Mouse (Mus musculus) natural killer cell, adult 2 months (primary cell): ENCODE data around the gene Slc6a1.

Experiments used
- DNase-seq, 2 experiments: peaks; one replicate each; pipeline ENCODE4 v3.0.0; 2022; ENCODE audit warnings: low spot score in 2 of 2

The Slc6a1 gene

DNA sequence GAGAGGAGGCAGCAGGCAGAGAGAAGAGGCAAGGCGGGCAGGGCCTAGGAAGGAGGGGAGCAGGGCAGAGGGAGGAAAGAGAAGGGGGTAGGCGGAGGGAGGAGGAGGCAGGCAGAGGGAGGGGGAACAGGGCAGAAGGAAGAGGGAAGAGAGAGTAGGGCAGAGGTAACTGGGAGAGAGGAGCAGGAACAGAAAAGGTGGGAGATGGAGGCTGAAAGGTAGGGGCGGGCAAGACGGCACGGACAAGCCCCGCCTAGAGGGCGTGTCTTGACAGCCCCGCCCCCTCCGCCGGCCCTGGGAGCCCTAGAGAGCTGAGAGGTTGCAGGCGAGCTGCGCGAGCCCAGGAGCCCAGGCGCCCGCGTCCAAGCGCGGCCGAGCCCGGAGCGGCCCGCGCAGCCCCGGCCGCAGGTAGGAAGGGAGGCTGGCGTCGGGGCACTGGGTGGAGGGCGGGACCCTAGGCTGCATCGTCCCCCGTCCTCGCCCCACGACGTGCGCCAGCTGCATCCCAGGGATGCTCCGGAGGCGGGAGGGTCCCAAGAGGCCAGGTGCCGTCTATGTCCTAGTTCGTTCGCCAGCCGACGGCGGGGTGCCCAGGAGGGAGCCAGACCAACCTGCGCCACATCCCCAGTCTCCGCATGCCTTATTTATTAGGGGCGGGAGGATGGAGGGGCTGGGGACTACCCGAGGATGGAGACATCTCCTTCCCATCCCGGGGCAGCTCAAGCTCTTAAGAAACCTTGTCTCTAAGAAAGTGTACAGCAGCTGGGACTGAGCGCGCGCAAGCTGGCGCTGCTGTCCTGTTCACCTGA, at the start of gene Slc6a1:
TSS of gene Slc6a1 (plus strand) at position 167 of the 809 bp plus-strand sequence.
- DNase-seq = no peak

- DNase-seq = no peak
Measured at GRCm38 (mm10) chr6:114238892-114239644, 43.4 kb upstream of the Slc6a1 start.

- DNase-seq = no peak
Measured at GRCm38 (mm10) chr6:114245665-114246064, 36.8 kb upstream of the Slc6a1 start.

GRCm38 (mm10) chr6:114250311-114250710, 32.1 kb upstream of the Slc6a1 start:
- DNase-seq = peak; percentile 14 to 26

DNA sequence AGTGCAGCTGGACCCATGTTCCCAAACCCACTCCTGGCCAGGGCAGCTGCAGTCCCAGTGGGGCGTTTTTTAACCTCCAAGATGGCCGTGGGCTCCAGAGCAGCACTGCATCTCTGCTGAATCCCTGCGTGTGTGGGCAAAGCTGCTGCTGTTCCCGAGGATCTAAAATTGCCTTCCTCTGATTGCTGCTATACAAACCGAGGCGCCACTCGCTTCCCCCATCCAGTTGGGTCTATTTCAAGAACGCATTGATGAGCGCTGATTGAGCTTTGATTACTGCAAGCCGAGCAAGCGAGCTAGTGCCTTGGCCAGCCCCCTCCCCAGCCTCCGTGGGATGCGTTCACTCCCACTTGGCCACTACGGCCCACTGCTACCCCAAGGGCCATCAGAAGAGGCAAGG, 27.5 kb upstream of the Slc6a1 start:
- no peak for DNase-seq

GRCm38 (mm10) chr6:114257762-114258361, 24.6 kb upstream of the Slc6a1 start:
- no peak for DNase-seq

DNA sequence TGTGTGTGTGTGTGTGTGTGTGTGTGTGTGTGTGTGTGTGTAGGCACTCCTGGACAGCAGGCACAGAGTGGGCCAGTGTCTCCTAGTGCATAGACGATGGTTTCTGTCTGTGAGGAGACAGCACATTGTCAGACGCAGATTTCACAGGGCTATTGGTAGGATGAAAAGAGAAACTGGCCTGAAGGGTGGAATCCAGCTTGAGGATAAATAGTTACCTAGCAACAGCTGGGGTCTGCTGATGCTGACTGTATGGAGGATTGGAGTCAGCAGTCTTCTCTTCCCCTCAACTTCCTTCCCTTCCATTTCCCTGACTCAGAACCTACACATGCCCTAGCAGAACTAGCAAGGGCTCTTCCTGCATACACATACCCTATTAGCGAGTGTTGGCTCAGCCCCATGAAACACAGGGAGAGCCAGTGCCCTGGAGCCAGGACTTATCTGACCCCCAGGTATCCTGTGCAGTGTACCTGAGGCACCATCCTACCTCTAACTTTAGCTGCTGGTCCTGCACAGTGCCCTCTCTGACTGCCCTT, 23.7 kb upstream of the Slc6a1 start:
- no peak for DNase-seq

DNA sequence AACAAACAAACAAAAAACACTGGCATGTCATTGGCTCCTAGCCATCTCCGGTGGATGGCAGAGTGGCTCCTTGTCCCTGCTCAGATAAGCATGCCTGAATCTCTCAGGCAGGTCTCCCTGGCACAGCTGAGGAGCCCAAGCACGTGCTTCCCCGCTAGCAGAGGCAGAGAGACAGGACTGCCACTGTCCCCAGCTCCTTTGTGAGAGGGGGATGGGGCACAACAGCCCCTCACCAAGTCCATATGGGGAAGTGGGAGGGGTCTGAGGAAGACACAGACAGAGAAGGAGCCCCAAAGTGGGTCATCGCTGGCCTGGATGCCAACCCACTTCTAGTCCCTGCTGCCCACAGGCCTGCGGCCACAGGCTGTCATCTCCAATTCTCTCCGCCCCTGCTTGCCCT, 20.8 kb upstream of the Slc6a1 start:
- DNase-seq = no peak

GRCm38 (mm10) chr6:114264010-114264409, 18.4 kb upstream of the Slc6a1 start:
- no peak for DNase-seq

DNA sequence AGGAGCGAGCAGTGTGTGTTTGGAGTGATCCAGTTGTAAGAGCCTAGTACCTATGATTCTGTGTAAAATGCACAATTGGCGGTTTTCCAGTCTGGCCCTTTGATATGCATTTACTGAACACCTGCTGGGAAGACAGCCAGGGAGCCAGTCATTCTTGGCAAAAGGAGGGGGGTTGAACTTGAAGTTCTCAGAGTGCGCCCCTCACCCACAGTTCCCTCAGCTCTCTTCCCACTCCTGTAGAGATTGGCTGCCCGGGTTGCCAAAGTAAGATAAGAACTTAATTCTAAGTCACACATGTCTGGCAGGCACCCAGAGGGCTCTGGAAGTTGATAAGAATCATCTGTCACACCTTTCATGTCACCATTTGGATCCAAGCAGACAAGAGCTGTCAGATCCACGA, 18.0 kb upstream of the Slc6a1 start:
- no peak for DNase-seq

- no peak for DNase-seq
Measured at GRCm38 (mm10) chr6:114266273-114266672, 16.2 kb upstream of the Slc6a1 start.

DNA sequence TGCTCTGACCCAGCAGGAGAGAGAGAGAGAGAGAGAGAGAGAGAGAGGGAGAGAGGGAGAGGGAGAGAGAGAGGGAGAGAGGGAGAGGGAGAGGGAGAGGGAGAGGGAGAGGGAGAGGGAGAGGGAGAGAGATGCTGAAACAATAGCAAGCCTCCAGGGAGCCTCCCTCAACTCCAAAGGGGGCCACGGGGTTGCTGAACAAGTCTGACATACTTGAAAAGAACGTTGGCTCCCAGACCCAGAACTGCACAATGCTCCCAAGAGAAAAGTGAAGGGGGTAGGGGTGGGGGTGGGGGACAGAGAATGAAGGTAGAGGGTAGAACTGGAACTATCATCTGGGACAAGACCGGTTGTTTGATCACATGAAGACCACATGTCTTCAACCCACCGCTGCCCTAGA, 14.5 kb upstream of the Slc6a1 start:
- DNase-seq = no peak

GRCm38 (mm10) chr6:114269589-114269988, 12.8 kb upstream of the Slc6a1 start:
- DNase-seq = no peak

- no peak for DNase-seq
Measured at GRCm38 (mm10) chr6:114270799-114271198, 11.6 kb upstream of the Slc6a1 start.

DNA sequence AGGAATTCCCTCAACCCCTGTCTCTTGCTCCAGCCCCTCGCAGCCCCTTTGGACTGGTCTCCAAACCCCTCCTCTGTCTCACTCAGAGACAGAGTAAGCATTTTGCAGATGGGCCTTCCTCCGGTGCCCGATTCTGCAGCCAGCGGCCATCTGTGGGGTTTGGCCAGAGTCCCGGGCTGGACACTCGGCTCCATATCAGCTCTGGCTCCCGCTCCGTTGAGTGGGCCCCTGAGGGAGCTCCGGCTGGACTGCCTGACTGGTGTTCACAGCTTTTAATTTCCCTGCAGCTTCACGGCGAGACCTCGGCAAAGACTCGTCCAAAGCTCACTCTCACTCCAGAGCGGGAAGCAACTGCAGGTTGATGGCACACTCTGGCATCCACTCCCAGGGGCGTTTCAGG, 10.2 kb upstream of the Slc6a1 start:
- DNase-seq = no peak

GRCm38 (mm10) chr6:114273997-114274728, 8.3 kb upstream of the Slc6a1 start:
- DNase-seq = no peak

DNA sequence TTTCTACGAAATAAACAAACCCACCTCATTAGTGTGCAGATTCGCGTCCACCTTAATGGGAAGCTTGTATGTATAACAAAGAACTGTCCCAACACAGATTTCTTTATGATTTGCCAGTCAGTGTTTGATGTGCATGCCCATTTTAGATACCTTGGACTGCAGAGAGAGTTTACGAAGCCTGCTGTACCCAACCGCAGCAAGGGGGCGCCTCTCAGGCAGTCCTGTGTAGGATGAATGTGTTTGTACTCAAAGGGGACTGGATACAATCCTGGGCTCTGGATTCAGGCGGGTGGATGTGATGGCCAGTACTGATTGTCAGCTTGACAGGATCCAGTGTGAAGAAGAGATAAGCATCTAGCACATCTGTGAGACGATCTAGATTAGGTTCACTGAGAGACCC, 6.6 kb upstream of the Slc6a1 start:
- no peak for DNase-seq

- DNase-seq = no peak
Measured at GRCm38 (mm10) chr6:114283278-114283770, 889 bp downstream of the Slc6a1 start.

DNA sequence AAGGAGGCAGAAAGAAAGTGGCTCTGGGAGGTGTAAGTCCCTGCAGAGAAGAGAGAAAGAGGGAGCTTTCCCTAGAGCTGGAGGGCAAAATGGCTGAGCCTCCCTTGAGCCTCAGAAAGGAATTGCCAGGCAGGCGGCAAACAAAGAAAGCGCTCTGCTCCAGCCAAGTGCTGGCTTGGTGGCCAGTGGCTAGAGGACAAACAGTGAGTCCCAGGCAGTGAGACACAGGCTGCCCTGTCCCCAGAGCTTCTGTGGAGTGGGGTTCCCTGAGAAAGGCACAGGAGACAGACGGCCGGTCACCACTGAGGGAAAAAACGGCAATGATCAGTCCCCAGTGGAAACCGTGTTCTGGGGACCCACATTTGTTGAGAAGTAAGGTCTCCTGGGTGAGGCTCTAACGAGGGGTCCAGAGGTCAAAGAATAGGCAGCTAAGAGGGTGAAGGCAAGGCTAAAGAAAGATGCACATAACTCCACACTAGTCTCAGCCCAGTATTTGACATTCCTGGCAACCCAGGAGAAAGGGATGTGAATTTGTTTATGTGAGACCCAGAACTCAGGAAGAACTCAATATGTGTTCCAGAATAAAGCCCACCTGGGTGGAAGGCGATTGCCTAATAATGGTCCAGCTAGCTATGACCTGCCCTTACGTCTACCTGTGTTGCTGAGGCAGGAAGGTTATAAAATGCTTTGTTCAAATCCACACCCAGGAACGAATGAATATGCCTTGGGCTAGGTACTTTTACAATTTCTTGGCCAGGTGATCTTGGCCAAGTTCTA, 1.7 kb downstream of the Slc6a1 start:
- DNase-seq = no peak

DNA sequence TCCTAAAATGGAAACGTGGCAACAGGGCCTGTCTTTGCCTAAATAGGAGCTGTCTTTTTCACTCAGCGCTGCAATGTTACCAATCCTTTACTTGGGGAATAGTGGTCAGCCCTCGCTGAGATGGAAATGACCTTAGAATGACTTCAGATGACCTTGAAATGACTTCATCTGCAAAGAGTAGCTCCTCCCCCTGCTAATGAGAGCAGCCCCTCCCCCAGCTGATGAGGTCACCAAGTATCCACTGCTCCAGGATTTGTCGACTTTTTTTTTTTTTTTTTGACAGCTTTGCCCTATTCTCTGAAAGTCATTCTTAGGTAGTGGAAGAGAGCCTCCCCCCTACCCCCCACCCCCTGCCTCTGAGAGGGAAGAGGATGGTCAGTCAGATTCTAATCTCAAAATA, 3.0 kb downstream of the Slc6a1 start:
- DNase-seq = no peak

GRCm38 (mm10) chr6:114289106-114289505, 6.7 kb downstream of the Slc6a1 start:
- no peak for DNase-seq
